Mouse (Mus musculus) CH12.LX (cell line): Measurements from ENCODE around the gene Sox2. TPM values are rescaled to one million over a fixed set of nuclear protein-coding genes. Genes with fewer than 3 reads are reported as not detected.

Source experiments
- DNase-seq: peaks from one replicate; pipeline ENCODE4 v3.0.0-alpha.2; 2013; ENCODE audit errors: extremely low read depth
- H3K27ac ChIP-seq: 2 replicates; pipeline ENCODE4 v1.5.1; 2012; ENCODE audit warnings: low read depth, mild to moderate bottlenecking, control low read depth, moderate library complexity; ENCODE audit not compliant: insufficient read depth
- H3K27me3 ChIP-seq: replicated peaks from 2 replicates; pipeline ENCODE3; 2012; ENCODE audit warnings: inconsistent platforms
- H3K36me3 ChIP-seq, 2 experiments: replicated peaks in 1 of 2; 2 replicates each; pipeline versions ENCODE3 to v1.6.1; 2012; ENCODE audit warnings: inconsistent platforms in 1 of 2, low read length in 1 of 2, mild to moderate bottlenecking in 1 of 2, mixed read lengths in 1 of 2, moderate library complexity in 1 of 2; ENCODE audit not compliant: control insufficient read depth in 1 of 2, insufficient read depth in 1 of 2
- H3K4me1 ChIP-seq, 2 experiments: 2 replicates each; pipeline ENCODE4 v1.6.1; 2012; ENCODE audit warnings: inconsistent platforms in 1 of 2, moderate library complexity in 1 of 2; ENCODE audit not compliant: insufficient read depth in 2 of 2, control insufficient read depth in 1 of 2
- H3K4me2 ChIP-seq: 2 replicates; pipeline ENCODE4 v1.6.1; 2012; ENCODE audit warnings: low read depth, mild to moderate bottlenecking, control low read depth; ENCODE audit not compliant: poor library complexity, insufficient read depth, severe bottlenecking
- H3K4me3 ChIP-seq, 3 experiments: fragments of 150-350 bp in 1 of 3; sonication (generic) in 1 of 3; replicated peaks in 1 of 3; 2 replicates each; pipeline versions ENCODE3 to v1.5.1; 2011 to 2012; ENCODE audit warnings: low read depth in 2 of 3, low read length in 2 of 3, mild to moderate bottlenecking in 2 of 3, moderate library complexity in 2 of 3, control low read depth in 1 of 3, improper control_type of control experiment in 1 of 3, inconsistent platforms in 1 of 3, mixed read lengths in 1 of 3; ENCODE audit not compliant: poor library complexity in 1 of 3
- H3K79me2 ChIP-seq: replicated peaks from 2 replicates; pipeline ENCODE4 v1.6.1; 2012; ENCODE audit warnings: mild to moderate bottlenecking, moderate library complexity; ENCODE audit not compliant: control insufficient read depth, poor library complexity, insufficient read depth, severe bottlenecking; ENCODE audit errors: extremely low read depth
- H3K9ac ChIP-seq: 2 replicates; pipeline ENCODE4 v1.6.1; 2012; ENCODE audit warnings: low read depth, mild to moderate bottlenecking, control low read depth, moderate library complexity; ENCODE audit not compliant: insufficient read depth
- H3K9me3 ChIP-seq: replicated peaks from 2 replicates; pipeline ENCODE3; 2012; ENCODE audit warnings: low read length, inconsistent platforms, mixed read lengths
- BHLHE40 ChIP-seq: IDR thresholded peaks from 2 replicates; pipeline ENCODE4 v1.6.1; 2011; ENCODE audit warnings: mild to moderate bottlenecking, low read depth, low read length, improper control_type of control experiment
- CHD2 ChIP-seq: IDR thresholded peaks from 2 replicates; pipeline ENCODE4 v1.6.1; 2011; ENCODE audit warnings: low read length, improper control_type of control experiment
- E2F4 ChIP-seq: IDR thresholded peaks from 2 replicates; pipeline ENCODE4 v1.6.1; 2011; ENCODE audit warnings: low read depth, low read length, improper control_type of control experiment; ENCODE audit not compliant: insufficient replicate concordance
- ELF1 ChIP-seq: IDR thresholded peaks from 2 replicates; pipeline ENCODE4 v1.6.1; 2014; ENCODE audit warnings: low read depth, mild to moderate bottlenecking, inconsistent platforms, low read length, improper control_type of control experiment
- ETS1 ChIP-seq: conservative IDR thresholded peaks from 2 replicates; pipeline ENCODE4 v1.6.1; 2012; ENCODE audit warnings: low read depth, mild to moderate bottlenecking, inconsistent platforms, low read length, improper control_type of control experiment, moderate library complexity
- GABPA ChIP-seq: IDR thresholded peaks from 2 replicates; pipeline ENCODE4 v1.6.1; 2012; ENCODE audit warnings: low read depth, low read length, improper control_type of control experiment, inconsistent platforms; ENCODE audit not compliant: insufficient replicate concordance
- KAT2A ChIP-seq: IDR thresholded peaks from 2 replicates; pipeline ENCODE4 v1.6.1; 2012; ENCODE audit warnings: low read length, improper control_type of control experiment, inconsistent platforms; ENCODE audit not compliant: insufficient replicate concordance
- MAFK ChIP-seq: IDR thresholded peaks from 2 replicates; pipeline ENCODE4 v1.6.1; 2011; ENCODE audit warnings: low read length, improper control_type of control experiment; ENCODE audit not compliant: insufficient replicate concordance
- MAZ ChIP-seq: IDR thresholded peaks from 2 replicates; pipeline ENCODE4 v1.6.1; 2012; ENCODE audit warnings: low read depth, mild to moderate bottlenecking, inconsistent platforms, low read length, improper control_type of control experiment, moderate library complexity
- MXI1 ChIP-seq: IDR thresholded peaks from 2 replicates; pipeline ENCODE4 v1.6.1; 2011; ENCODE audit warnings: mild to moderate bottlenecking, low read depth, low read length, improper control_type of control experiment
- MYC ChIP-seq: IDR thresholded peaks from 2 replicates; pipeline ENCODE4 v1.6.1; 2011; ENCODE audit warnings: low read depth, mild to moderate bottlenecking, improper control_type of control experiment, low read length
- NELFE ChIP-seq: IDR thresholded peaks from 2 replicates; pipeline ENCODE4 v1.6.1; 2011; ENCODE audit warnings: low read depth, low read length, improper control_type of control experiment
- POLR2A ChIP-seq: IDR thresholded peaks from 2 replicates; pipeline ENCODE4 v1.6.1; 2011; ENCODE audit warnings: low read depth, mild to moderate bottlenecking, improper control_type of control experiment, low read length
- RAD21 ChIP-seq: IDR thresholded peaks from 2 replicates; pipeline ENCODE4 v1.6.1; 2011; ENCODE audit warnings: low read depth, mild to moderate bottlenecking, low read length, improper control_type of control experiment, moderate library complexity
- SIN3A ChIP-seq: IDR thresholded peaks from 2 replicates; pipeline ENCODE4 v1.6.1; 2012; ENCODE audit warnings: low read length, improper control_type of control experiment, inconsistent platforms
- SMC3 ChIP-seq: IDR thresholded peaks from 2 replicates; pipeline ENCODE4 v1.6.1; 2011; ENCODE audit warnings: low read depth, low read length, improper control_type of control experiment
- TBP ChIP-seq: conservative IDR thresholded peaks from 2 replicates; pipeline ENCODE4 v1.6.1; 2011; ENCODE audit warnings: low read depth, low read length, improper control_type of control experiment
- UBTF ChIP-seq: IDR thresholded peaks from 2 replicates; pipeline ENCODE4 v1.6.1; 2012; ENCODE audit warnings: low read depth, mild to moderate bottlenecking, inconsistent platforms, low read length, improper control_type of control experiment, moderate library complexity
- ZKSCAN1 ChIP-seq: IDR thresholded peaks from 2 replicates; pipeline ENCODE4 v1.6.1; 2012; ENCODE audit warnings: low read depth, inconsistent platforms, low read length, improper control_type of control experiment, borderline replicate concordance
- ZNF384 ChIP-seq: IDR thresholded peaks from 2 replicates; pipeline ENCODE4 v1.6.1; 2012; ENCODE audit warnings: low read depth, low read length, improper control_type of control experiment, inconsistent platforms
- dilution Hi-C: fragments of 300-500 bp; cut with MboI; formaldehyde crosslinking; loops from 2 replicates; pipeline ENCODE4 v1.14.3; 2020; ENCODE audit warnings: low sequenced_read_pairs; ENCODE audit not compliant: extremely low pct_unique_long_range_greater_than_20kb, extremely low pct_ligation_motif_present
- in situ Hi-C: fragments of 300-500 bp; cut with MboI; formaldehyde crosslinking; loops from 3 replicates; pipeline ENCODE4 v1.14.3; 2019; ENCODE audit warnings: low sequenced_read_pairs, low pct_ligation_motif_present, low pct_unique_long_range_greater_than_20kb, mixed read lengths
- polyA plus RNA-seq: library from polyadenylated mRNA; unstranded; fragments of >175 nt; gene quantifications from 2 replicates; pipeline ENCODE4 v1.2.1, GENCODE M21; 2012; ENCODE audit warnings: low read depth; ENCODE audit not compliant: insufficient read length
- total RNA-seq, 2 experiments: library from RNA; depleted of rRNA; stranded (reverse); fragments of 300-350 nt in 1 of 2; fragments of >200 nt in 1 of 2; gene quantifications; 2 replicates each; pipeline ENCODE4 v1.2.3; 2012 to 2014

The Sox2 gene
- total and polyA plus RNA-seq, 3 experiments, result not detected

- Histone ChIP-seq H3K4me2 (no peak overlapping the region), H3K27ac (no peak overlapping the region), H3K79me2 (no peaks in the 10 kb centered on the region), H3K4me3 (no peak overlapping the region), H3K9me3 (peaks cover 44% of the 10 kb centered on the region), H3K36me3 (no peaks in the 10 kb centered on the region), H3K27me3 (no peaks in the 10 kb centered on the region), H3K4me1 (no peaks in the 10 kb centered on the region), H3K9ac (no peak overlapping the region)
- in situ Hi-C loops, result no loop called here
- dilution Hi-C loops, result no loop called here
- DNase-seq, result no peak
- TF ChIP-seq ELF1 (no peak), RAD21 (no peak), MAZ (no peak), MAFK (no peak), E2F4 (no peak), POLR2A (no peak)
Measured at GRCm38 (mm10) chr3:34648833-34649719, 1.1 kb upstream of the Sox2 start.

- Histone ChIP-seq H3K4me2 (no peak overlapping the region), H3K79me2 (no peaks in the 10 kb centered on the region), H3K36me3 (no peaks in the 10 kb centered on the region), H3K27ac (no peak overlapping the region), H3K4me3 (no peak overlapping the region), H3K9me3 (peaks cover 49% of the 10 kb centered on the region), H3K27me3 (no peaks in the 10 kb centered on the region), H3K4me1 (no peaks in the 10 kb centered on the region), H3K9ac (no peak overlapping the region)
- TF ChIP-seq SMC3 (no peak), MAFK (no peak), SIN3A (no peak), MXI1 (no peak), ELF1 (no peak), ETS1 (no peak), CHD2 (no peak), MYC (no peak), ZNF384 (no peak), KAT2A (no peak), UBTF (no peak), RAD21 (no peak), TBP (no peak), NELFE (no peak), BHLHE40 (no peak), ZKSCAN1 (no peak), GABPA (no peak), POLR2A (no peak)
- dilution Hi-C loops (no loop called here), in situ Hi-C loops (no loop called here)
- DNase-seq, result no peak
Measured at GRCm38 (mm10) chr3:34650621-34651361, 586 bp downstream of the Sox2 start.
